Mouse (Mus musculus) retina, embryonic 14.5 days (tissue): ENCODE measurements around the gene Tmem210.
"Not testable (repeated sequence)": the region's sequence is repeated elsewhere in the genome, so short reads cannot be mapped to it uniquely, and the experiment has no call there.

Experiments
- DNase-seq: peaks from one replicate; pipeline ENCODE4 v3.0.0-alpha.2; 2015; ENCODE audit warnings: low spot score

Tmem210 gene

DNA sequence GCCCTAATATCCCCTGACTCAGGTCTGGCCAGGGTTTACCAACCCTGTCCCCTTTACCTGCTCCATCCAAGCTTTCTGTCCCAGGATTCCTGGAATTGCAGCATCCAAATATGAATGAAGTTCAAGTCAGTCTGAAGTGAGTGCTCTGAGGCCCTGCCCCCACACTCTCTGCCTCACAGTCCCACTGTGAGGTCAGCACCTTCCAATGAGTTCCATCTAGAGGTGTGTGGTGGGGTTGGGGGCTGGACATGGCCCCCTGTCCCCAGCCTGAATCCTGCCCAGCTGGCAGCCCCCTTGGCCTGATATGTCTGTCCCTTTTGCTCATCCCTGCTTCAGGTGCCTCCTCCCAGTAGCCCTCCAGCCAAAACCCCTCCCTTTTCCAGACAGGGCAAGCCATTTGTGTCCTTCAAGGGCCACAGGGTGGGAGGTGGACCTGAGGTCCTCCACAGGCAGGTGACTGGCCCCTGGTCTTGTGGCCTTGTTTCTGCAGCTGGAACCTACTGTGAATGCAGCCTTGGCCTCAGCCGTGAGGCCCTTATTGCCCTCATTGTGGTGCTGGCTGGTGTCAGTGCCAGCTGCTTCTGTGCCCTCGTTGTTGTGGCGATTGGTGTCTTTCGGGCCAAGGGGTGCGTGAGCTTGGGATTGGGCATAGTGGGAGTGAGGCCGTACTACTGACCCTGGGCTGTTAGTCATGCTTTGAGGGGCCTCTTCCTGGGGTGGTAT lies at the start of gene Tmem210:
Gene Tmem210 (plus strand): TSS at position 219 of the 723 bp plus-strand sequence.
- no peak for DNase-seq

DNA sequence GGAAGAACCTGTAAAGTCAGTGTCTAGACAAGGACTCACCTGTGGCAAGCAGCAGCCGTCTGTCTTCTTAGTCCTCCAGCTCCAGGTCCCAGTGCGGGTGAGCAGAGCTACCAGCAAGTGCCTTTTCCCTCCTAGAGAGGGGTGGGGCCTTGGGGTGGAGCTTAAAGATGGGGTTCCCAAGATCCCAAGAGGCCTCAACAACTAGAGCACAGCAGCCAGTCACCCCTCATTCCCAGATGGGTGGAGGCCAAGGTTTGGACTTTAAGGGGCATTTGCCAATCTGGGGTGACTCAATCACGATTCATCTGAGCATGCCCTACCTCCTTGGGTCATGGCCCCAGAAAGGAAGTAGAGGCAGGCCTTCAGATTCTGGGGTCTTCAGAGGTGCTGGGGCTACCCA lies 48.2 kb upstream of the Tmem210 start:
- DNase-seq, result no peak

DNA sequence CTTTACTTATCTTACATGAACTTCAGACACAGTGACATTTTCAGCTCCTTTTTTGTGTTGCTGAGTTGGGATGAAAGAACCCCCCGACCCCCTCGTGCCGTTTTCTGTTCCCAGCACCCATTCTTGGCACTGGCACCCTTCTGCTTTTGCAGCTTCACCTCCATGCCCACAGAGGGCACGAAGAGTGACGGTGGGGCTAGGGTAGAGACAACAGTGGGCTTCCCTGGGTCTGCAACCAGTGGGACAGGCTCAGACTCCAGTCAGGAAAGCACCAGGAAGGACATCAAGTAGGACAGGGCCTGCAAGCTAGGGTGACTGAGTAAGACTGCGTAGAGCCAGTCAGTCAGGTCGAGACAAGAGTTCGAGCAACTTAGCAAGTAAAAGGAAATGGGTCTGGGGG lies 47.6 kb upstream of the Tmem210 start:
- no peak for DNase-seq

DNA sequence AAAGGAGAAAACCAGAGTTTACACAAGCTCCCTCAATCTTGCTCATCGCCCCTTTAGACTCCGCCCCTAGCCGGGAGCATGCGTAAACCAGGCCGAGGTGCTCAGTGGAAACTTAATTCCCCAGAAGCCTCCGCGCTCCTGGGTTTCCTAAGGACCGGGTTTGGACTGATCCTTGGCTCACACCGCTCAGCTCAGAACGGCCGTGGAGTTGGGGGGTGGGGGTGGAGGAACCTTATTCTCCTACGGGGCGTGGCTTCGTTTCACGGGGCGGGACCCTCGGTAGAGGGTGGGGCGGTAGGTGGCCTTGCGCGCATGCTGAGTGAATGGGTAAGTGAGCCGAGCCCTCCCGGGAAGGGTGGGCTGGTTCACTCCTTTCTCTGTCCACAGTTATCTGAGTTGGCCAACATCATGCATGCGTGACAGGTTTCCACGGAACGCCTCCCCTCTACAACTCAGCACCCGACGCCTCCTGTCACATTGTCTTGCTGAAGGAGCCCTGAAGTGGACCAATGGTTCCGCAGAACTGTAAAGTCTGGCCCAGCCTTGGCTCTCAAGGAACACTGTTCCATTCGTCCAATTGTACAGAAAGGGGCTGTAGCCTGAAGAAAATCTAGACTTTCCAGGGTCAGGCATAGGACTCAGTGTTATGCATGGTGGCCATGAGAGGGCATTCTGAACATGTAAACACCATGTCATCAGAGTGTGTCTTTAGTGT lies 47.1 kb upstream of the Tmem210 start:
- DNase-seq, result peak; percentile 82

DNA sequence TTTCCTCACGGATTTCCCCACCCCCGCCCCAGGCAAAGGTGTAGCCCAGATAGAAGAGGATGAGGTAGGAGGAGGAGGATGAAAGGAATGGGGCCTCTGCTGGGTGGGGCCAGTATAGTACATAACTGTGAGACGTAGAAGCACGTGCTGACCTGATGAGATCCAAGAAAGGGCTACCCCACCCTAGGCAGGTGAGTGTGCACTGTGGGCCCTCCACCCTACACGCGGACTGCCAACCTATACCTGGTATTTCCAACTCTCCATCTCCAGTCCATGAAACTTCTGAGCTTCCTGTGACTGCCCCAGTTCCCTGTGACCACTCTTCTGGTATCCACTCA lies 46.5 kb upstream of the Tmem210 start:
- DNase-seq, result no peak

DNA sequence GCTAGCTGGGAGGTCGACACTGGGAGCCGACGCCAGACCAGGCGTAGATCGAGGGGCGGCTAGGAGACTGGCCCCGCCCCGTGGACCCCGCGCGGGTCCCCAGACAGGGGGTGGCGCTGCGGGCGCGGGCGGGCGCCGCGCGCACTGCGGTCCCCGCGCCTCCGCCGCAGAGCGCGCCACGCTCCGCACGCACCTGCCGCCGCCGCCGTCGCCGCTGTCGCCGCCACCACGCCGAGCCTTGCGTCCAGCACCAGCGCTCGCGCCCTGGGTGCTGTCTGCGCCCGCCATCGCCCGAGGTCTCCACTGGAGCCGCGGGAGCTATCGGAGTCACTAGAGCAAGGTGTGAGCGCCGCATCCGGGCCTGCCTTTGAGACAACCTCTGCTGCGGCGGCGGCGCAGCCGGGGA lies 45.8 kb upstream of the Tmem210 start, which contains the start of the genes Rnf208 and Cysrt1:
Gene Rnf208 (plus strand): TSS at position 155 of the 406 bp plus-strand sequence.
Gene Cysrt1 (minus strand): TSS at position 352 of the 406 bp plus-strand sequence.
- DNase-seq, result peak; percentile 62

DNA sequence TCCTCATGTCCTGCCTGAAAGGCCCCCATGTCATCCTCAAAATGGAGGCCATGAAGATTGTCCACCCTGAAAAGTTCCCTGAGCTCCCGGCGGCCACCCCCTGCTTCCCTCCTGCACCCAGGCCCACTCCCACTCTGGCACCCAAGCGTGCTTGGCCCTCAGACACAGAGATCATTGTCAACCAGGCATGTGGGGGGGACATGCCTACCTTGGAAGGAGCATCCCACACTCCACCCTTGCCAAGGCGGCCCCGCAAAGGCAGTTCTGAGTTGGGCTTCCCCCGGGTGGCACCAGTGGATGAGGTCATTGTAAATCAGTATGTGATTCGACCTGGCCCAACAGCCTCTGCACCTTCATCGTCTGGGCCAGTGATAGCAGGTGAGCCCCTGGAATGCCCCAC lies 44.6 kb upstream of the Tmem210 start:
- DNase-seq, result no peak

DNA sequence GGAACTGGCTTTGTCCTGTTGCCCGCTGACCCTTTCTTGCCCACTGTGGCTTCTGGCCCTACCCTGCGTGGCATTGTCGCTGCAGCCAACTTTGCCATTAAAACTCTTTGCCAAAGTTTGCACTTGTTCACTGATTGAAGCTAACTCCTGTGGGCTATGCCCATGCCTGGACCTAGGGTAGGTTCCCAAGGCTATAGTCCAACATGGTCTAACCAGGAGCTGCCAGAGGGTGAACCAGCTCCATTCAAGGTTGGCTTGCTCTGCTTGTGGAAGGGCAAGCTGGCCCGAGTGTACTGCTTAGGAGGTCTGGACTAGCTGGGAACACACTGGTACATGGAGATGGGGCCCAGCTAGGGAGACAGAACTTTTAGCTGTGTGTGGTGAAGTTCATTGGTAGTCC lies 43.8 kb upstream of the Tmem210 start:
- DNase-seq, result no peak

DNA sequence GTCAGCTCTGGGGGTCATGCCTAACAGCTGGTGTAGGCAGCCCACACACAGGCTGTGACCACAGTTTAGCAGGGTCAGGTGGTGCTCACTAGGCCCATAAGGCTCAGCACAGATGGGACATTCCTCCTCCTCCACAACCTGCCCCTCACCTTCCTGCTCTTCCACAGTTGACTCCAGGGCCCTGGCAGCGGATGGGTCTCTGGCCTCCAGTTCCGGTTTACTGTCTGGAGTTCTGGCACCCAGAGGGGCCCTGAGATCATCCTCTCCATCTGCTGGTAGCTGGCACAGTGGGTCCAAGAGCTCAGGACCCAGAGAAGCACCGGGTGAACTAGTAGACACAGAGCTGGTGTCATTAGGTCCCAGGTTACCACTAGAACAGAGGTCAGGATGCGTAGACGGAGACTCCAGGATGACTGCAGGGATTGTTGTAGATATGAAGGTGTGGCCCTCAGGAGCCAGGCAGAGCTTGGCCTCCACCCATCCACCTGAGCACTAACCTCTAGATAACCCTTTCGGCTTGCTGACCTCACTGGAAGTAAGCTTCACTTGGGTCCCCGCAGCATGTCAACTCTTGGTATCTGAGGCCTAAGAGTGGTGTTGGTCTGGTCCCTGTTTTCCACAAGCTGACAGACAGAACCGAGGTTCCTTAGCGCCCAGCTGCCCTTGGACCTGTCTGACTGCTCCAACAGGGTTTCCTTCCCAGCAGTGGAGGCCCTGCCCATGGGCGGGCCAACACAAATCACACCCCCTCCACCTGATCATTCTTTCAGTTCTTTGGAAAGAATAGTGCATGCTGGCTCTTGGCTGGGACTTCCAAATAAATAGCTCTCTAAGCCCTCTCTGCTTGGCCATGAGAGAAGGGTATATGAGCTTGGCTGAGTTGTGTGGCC lies 41.5 kb upstream of the Tmem210 start, which contains the start of gene AL732309.1:
Gene AL732309.1 (minus strand): TSS at position 681 of the 890 bp plus-strand sequence.
- DNase-seq, result no peak

DNA sequence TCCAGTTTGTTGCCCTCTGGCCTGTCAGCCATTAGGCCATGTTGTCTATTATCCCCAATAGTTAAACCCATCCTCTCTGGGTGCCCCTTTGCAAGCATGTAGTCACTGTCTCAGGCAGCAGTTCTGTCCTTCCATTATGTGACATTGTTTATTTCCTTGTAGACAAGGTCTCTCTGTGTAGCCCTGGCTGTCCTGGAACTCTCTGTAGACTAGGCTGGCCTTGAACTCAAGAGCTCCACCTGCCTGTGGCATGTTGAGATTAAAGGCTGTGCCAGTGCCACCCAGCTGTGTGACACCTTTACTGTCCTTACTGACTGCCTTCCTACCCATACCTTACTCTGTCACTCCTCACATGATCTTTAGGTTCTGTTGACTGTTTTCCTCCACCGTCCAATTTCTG lies 35.6 kb upstream of the Tmem210 start:
- DNase-seq, result no peak

DNA sequence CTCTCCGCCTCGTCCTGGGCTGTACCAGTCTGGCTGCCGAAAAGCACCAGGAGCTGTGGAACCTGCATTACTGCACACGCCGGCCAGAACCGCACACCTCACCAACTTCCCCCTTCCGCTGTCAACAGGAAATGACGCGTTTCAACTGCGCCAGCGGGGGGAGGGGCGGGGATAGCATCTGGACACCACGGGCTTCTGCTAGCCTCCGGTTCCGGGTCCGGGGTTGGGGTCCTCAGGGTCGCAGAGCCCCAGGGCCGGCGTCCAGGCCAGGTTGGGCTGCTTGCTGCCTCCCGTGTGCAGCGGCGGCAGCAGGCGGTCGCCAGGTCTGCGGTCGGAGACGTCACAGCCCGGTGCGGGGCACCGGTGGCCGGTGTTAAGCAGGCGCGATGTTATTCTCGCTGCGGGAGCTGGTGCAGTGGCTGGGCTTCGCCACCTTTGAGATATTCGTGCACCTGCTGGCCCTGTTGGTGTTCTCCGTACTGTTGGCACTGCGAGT lies 32.6 kb upstream of the Tmem210 start, which contains the start of gene Tmem203:
Gene Tmem203 (plus strand): TSS at position 156 of the 496 bp plus-strand sequence.
- DNase-seq, result peak; percentile 95

DNA sequence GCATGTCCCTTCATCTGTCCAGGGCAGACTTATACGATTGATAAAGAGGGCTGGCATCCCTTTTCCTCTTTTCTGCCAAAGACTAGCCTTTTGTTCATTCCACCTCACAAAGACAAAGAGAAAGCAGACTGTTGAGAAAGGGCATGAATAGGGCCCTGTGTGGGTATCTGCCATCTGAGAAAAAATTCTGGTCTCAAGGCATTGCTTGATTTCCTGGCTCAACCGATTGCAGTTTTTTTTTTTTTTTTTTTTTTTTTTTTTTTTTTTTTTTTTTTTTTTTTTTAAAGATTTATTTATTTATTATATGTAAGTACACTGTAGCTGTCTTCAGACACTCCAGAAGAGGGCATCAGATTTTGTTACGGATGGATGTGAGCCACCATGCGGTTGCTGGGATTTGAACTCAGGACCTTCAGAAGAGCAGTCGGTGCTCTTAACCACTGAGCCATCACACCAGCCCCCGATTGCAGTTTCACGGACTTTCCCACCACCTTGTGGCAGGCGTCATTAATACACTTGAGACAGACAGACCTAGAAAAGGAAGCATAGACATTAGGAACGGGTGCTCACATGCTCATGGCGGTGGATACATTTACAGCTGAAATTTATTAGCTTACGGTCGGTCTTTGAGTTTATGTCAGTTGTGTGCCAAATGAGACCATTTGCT lies 31.4 kb upstream of the Tmem210 start:
- peak; percentile 60 for DNase-seq

DNA sequence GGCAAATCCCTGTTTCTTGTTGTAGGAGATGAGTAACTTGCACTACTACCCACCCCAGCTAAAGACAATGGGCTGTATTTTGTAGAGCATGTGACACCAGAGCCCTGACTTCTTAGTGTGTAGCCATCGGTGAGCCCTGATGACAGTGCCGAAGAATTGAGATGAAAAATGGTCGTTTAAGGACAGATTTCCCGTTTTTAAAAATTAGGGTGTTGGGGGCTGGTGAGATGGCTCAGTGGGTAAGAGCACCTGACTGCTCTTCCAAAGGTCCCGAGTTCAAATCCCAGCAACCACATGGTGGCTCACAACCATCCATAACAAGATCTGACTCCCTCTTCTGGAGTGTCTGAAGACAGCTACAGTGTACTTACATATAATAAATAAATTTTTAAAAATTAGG lies 30.7 kb upstream of the Tmem210 start:
- not testable (repeated sequence) for DNase-seq

DNA sequence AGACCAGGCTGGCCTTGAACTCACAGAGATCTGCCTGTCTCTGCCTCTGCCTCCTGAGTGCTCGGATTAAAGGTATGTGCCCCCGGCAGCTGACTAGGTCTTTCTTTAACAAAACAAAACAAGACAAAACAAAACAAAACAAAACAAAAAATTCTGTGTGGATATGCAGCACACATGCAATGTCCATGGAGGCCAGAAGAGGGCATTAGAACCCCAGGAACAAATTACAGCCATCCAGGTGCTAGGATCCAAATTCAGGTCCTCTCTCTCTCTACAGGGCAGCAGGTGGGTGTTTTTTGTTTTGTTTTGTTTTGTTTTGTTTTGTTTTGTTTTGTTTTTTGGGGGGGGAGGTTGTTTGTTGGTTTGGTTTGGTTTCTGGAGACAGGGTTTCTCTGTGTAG lies 29.1 kb upstream of the Tmem210 start:
- peak; percentile 32 for DNase-seq

DNA sequence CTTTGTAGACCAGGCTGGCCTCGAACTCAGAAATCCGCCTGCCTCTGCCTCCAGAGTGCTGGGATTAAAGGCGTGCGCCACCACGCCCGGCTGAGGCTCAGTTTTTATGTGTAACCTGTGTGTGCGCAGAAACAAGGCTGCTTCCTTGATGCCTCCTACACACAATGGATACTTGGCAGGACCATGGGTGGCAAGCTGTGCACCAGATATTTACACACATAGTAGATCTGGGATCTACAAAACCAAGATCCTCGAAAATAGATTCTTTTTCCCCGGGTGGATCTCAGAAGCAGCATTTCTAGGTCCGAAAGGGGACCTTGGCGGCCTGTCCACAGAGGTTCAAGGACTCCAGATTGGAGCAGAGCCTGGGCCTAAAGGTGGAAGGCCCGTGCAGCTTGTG lies 26.1 kb upstream of the Tmem210 start:
- no peak for DNase-seq

DNA sequence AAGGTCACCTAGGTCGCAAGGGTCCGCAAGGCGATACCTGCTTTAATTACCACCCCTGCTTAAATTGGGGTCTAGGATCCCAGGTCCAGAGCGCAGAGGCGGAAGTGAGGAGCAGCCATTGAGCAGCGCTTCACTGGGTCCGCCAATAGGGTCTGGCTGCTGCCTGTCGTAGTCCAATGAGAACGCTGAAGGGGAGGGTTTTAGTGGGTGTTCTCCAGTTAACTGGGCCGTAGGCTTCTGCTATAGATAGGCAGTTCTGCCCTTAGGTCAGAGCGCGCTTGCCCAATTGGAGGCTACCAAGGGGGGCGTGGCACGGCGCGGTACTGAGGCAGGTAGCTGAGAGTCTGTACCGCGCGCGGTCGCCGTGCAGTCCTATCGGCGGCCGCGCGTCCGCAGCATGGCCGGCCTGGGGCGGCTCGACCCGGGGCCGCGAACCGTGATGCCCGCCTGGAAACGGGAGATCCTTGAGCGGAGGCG lies 25.6 kb upstream of the Tmem210 start, which contains the start of gene Tprn:
Gene Tprn (plus strand): TSS at position 328 of the 477 bp plus-strand sequence.
- peak; percentile 97 for DNase-seq

DNA sequence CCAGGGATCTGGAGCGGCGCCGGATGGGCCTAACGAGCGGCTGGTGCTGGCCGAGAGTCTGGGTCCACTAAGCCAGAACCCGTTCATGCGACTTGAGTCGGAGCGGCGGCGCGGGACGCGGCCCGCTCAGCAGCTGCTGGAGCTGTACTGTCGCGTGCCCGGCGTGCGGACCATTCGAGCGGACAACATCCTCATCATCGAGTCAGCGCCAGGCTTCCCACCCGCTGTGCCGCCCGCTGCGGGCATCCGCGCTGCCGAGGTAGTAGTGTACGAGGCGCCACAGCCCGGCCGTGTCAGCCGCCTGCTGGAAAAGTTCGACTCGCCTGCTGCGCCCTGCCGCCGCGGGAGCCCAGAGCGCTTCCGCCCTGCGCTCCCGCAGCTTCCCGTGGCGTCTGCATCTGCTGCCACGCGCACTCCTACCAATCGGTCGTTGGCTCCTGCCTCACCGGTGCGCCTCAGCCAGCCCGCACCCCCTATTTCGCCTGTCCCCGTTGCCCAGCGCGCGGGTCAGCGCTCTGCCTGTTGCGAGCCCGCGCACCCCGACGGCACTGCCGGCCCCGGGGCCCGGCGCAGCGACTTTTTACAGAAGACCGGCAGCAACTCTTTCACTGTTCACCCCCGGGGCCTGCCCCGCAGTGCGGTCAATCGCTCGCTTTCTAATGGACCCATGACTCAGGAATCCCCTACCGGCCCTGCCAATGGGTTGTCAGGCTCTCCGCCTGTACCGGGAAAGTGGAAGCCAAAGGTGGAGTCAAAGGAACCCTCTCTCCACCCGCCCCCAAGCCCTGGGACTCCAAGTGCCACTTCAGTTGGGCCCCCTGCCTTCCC lies 24.9 kb upstream of the Tmem210 start:
- DNase-seq, result peak; percentile 51

DNA sequence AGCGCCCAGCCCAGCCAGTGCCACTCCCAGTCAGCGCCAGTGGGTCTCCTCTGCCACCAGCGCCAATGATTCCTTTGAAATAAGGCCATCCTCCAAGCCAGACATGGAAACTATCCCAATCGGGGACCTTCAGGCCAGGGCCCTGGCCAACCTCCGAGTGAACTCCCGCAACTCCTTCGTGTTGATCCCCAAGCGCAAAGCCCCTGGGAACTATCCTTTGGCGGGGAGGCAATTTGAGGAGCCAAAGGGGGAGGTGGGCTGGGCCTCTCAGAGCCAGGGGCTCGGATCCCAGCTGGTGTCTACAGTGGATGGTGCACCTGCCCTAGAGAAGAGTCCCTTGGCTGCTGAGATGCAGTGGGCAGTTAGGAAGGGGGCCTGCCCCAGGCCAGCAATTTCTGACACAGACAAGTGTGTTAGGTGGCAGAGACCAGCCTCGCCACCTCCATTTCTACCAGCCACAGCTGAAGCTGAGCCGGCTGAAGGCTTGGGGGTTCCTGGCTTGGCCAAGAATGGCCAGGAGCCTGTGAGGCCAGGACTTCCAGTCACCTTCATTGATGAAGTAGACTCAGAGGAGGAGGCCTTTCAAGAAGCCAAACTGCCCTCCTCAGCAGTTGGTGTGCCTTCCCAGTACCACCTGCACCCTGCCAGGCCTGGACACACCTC lies 24.2 kb upstream of the Tmem210 start:
- DNase-seq, result no peak

DNA sequence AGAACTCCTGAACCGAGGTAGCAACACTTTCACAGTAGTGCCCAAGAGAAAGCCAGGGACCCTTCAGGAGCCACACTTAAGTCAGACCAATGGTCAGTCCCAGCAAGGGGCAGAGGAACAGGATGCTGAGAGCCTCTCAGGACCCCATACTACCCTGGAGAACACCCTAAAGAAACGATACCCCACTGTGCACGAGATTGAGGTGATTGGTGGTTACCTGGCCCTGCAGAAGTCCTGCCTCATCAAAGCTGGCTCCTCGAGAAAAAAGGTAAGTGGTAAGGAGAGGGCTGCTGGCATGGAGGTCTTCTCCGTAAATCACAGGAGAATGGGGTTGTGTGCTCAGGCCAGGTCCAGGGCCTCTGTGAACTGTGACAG lies 23.7 kb upstream of the Tmem210 start:
- DNase-seq, result no peak

DNA sequence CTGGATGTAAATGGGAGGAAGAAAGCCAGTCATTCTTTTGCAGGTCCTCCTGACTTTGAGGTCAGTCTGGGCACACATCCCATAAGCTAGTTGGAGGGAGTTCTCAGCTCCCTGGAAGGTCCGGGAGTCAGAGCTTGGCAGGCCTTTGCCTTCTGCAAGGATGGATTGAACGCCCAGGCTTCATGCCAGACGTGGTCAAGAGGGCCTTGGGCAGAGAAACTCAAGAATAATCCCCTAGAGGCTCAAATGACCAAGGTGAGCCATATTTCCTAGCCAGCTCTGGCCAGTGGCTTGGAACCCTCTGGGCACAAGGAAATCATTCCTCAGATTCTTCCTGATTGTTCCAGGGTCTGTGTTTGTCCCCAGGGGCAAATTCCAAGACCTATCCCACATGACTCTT lies 23.1 kb upstream of the Tmem210 start:
- no peak for DNase-seq
